Mouse (Mus musculus): ENCODE measurements around the gene Chd4. TPM values are rescaled to one million over a fixed set of nuclear protein-coding genes. Genes with fewer than 3 reads are reported as not detected.
"Not testable (repeated sequence)": the region's sequence is repeated elsewhere in the genome, so short reads cannot be mapped to it uniquely, and the experiment has no call there.

Chd4 gene
- polyA plus RNA-seq, 1 experiment: 133 TPM

- H3K4me3 ChIP-seq: peak overlapping the region; percentile 98
- peak overlapping the region; percentile 53 for H3K4me2 ChIP-seq (ENCODE audit: low read depth)
- no peak overlapping the region for H3ac ChIP-seq (ENCODE audit: control insufficient read depth, insufficient read length)
- H3K36me3 ChIP-seq (ENCODE audit: control insufficient read depth, insufficient read depth): peaks cover 24% of the 10 kb centered on the region
- TF ChIP-seq TCF12 (IDR thresholded peaks at IDR 0.05; ENCODE audit: insufficient read depth, poor library complexity, severe bottlenecking): peak; percentile 36
- peak; percentile 76 for TF ChIP-seq POLR2A (IDR thresholded peaks at IDR 0.05; ENCODE audit: insufficient read length, low read depth)
- TF ChIP-seq MYOD1 (IDR thresholded peaks at IDR 0.05; ENCODE audit: control insufficient read depth in 1 of 3, insufficient read length in 2 of 3, low read depth in 2 of 3): peak; percentile 31 to 71 (median 42)
- TF ChIP-seq POLR2AphosphoS2 (IDR thresholded peaks at IDR 0.05; ENCODE audit: insufficient read length, low read depth): peak; percentile 96
- no peak for TF ChIP-seq MAX (IDR thresholded peaks at IDR 0.05; ENCODE audit: low read depth)
- TF ChIP-seq MYOG (IDR thresholded peaks at IDR 0.05; ENCODE audit: control insufficient read depth in 1 of 3, insufficient read depth in 1 of 3, insufficient read length in 2 of 3, low read depth in 2 of 3): peak; percentile 38 to 85 (median 50)
- H3K27me3 ChIP-seq (ENCODE audit: control insufficient read depth, insufficient read depth, insufficient read length): no peaks in the 10 kb centered on the region
- peaks cover 24% of the 10 kb centered on the region for H3K79me2 ChIP-seq (ENCODE audit: control insufficient read depth, insufficient read depth)
Observed at GRCm38 (mm10) chr6:125160854-125161760, 65.3 kb downstream of the Chd4 start.

GRCm38 (mm10) chr6:125161971-125162370, 66.2 kb downstream of the Chd4 start:
- H3ac ChIP-seq (ENCODE audit: control insufficient read depth, insufficient read length); H3K27me3 ChIP-seq (ENCODE audit: control insufficient read depth, insufficient read depth, insufficient read length): not testable (repeated sequence)
- Histone ChIP-seq H3K4me2 (ENCODE audit: low read depth) (peak overlapping the region; percentile 79), H3K79me2 (ENCODE audit: control insufficient read depth, insufficient read depth) (peaks cover 24% of the 10 kb centered on the region), H3K36me3 (ENCODE audit: control insufficient read depth, insufficient read depth) (peaks cover 24% of the 10 kb centered on the region), H3K4me3 (peak overlapping the region; percentile 98)

GRCm38 (mm10) chr6:125162615-125163305, 67.0 kb downstream of the Chd4 start:
- peak overlapping the region; percentile 79 for H3K4me2 ChIP-seq (ENCODE audit: low read depth)

GRCm38 (mm10) chr6:125163801-125164657, 68.2 kb downstream of the Chd4 start:
- Histone ChIP-seq H3K27me3 (ENCODE audit: control insufficient read depth, insufficient read depth, insufficient read length) (no peaks in the 10 kb centered on the region), H3K4me3 (peak overlapping the region; percentile 98), H3ac (ENCODE audit: control insufficient read depth, insufficient read length) (peak overlapping the region; percentile 75), H3K36me3 (ENCODE audit: control insufficient read depth, insufficient read depth) (peaks cover 18% of the 10 kb centered on the region), H3K4me2 (ENCODE audit: low read depth) (peak overlapping the region; percentile 79), H3K79me2 (ENCODE audit: control insufficient read depth, insufficient read depth) (peaks cover 24% of the 10 kb centered on the region)
- no peak for TF ChIP-seq USF1 (IDR thresholded peaks at IDR 0.05; ENCODE audit: low read depth)
- no peak for TF ChIP-seq CEBPB (IDR thresholded peaks at IDR 0.05; ENCODE audit: insufficient read depth, poor library complexity, severe bottlenecking)
- TF ChIP-seq MYOD1 (IDR thresholded peaks at IDR 0.05; ENCODE audit: control insufficient read depth in 1 of 3, insufficient read length in 2 of 3, low read depth in 2 of 3): peak in 2 of 3 experiments; percentile 59
- TF ChIP-seq MYOG (IDR thresholded peaks at IDR 0.05; ENCODE audit: control insufficient read depth in 1 of 3, insufficient read depth in 1 of 3, insufficient read length in 2 of 3, low read depth in 2 of 3): peak in 1 of 3 experiments; percentile 60
- peak; percentile 75 for TF ChIP-seq POLR2AphosphoS2 (IDR thresholded peaks at IDR 0.05; ENCODE audit: insufficient read length, low read depth)
- peak; percentile 15 for TF ChIP-seq TCF12 (IDR thresholded peaks at IDR 0.05; ENCODE audit: insufficient read depth, poor library complexity, severe bottlenecking)
- TF ChIP-seq POLR2A (IDR thresholded peaks at IDR 0.05; ENCODE audit: insufficient read length, low read depth): peak; percentile 53

More at GRCm38 (mm10) chr6:125162615-125163305, 67.0 kb downstream of the Chd4 start:
- not testable (repeated sequence) for H3ac ChIP-seq (ENCODE audit: control insufficient read depth, insufficient read length); H3K27me3 ChIP-seq (ENCODE audit: control insufficient read depth, insufficient read depth, insufficient read length)
- Histone ChIP-seq H3K4me3 (peak overlapping the region; percentile 98), H3K79me2 (ENCODE audit: control insufficient read depth, insufficient read depth) (peaks cover 24% of the 10 kb centered on the region), H3K36me3 (ENCODE audit: control insufficient read depth, insufficient read depth) (peaks cover 24% of the 10 kb centered on the region)
- peak; percentile 67 for TF ChIP-seq POLR2AphosphoS2 (IDR thresholded peaks at IDR 0.05; ENCODE audit: insufficient read length, low read depth)

GRCm38 (mm10) chr6:125164672-125165327, 69.0 kb downstream of the Chd4 start:
- Histone ChIP-seq H3K4me3 (peak overlapping the region; percentile 98), H3K4me2 (ENCODE audit: low read depth) (peak overlapping the region; percentile 79), H3K36me3 (ENCODE audit: control insufficient read depth, insufficient read depth) (peaks cover 12% of the 10 kb centered on the region), H3K79me2 (ENCODE audit: control insufficient read depth, insufficient read depth) (peaks cover 24% of the 10 kb centered on the region), H3K27me3 (ENCODE audit: control insufficient read depth, insufficient read depth, insufficient read length) (no peaks in the 10 kb centered on the region), H3ac (ENCODE audit: control insufficient read depth, insufficient read length) (peak overlapping the region; percentile 75)
- no peak for TF ChIP-seq SRF (IDR thresholded peaks at IDR 0.05; ENCODE audit: control insufficient read depth, insufficient read length, low read depth)
- TF ChIP-seq POLR2AphosphoS2 (IDR thresholded peaks at IDR 0.05; ENCODE audit: insufficient read length, low read depth): peak; percentile 61
- peak; percentile 47 for TF ChIP-seq E2F4 (IDR thresholded peaks at IDR 0.05; ENCODE audit: insufficient read depth)
- TF ChIP-seq USF1 (IDR thresholded peaks at IDR 0.05; ENCODE audit: low read depth): peak; percentile 81
- TF ChIP-seq MAX (IDR thresholded peaks at IDR 0.05; ENCODE audit: low read depth): no peak
